Mouse (Mus musculus) kidney, adult 2 months (tissue): ENCODE data around the gene Ptma.

Source experiments
- CTCF ChIP-seq: fragments of 200-500 bp; conservative IDR thresholded peaks from 2 replicates; pipeline ENCODE4 v1.5.1; 2011; ENCODE audit warnings: low read depth, mild to moderate bottlenecking, control low read depth, low read length, moderate library complexity, mixed read lengths; ENCODE audit not compliant: insufficient read depth, insufficient read length
- POLR2A ChIP-seq: fragments of 200-500 bp; IDR thresholded peaks from one replicate; pipeline ENCODE4 v1.6.1; 2011; ENCODE audit warnings: low read depth, low read length, control low read depth

DNA sequence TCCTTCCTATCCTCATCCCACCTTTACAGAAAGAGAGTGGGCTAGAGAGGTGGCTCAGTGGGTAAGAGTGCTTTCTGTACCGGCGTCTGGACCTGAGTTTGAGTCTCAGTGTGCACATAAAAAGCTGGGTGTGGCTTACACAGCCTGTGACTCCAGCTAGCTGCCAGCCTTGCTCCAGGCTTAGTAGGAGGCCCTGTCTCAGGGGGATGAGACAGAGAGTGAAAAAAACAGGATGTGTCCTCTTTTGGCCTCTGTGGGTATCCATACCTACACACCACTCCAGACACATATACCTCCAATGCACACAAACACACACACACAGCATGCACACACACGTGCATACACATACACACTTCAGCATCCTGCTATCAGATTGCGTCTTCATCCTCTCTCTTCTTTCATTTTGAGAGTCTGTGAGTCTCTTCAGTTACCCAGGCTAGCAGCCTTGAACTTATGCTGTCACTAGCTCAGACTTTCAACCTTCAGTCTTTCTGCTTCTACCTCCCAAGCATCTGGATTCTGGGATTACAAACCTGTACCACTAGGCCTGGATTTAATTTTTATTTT, 14.3 kb upstream of the Ptma start:
- TF ChIP-seq CTCF = no peak
- no peak for TF ChIP-seq POLR2A
